Mouse (Mus musculus) liver, embryonic 14.5 days (tissue): ENCODE measurements at regions not wholly inside any gene's neighbourhood (a gene's known extent, or its start where the extent isn't known, plus 50 kb on each side); places are given as distances from the start of the nearest gene placed in this dataset.

Source experiments
- CTCF ChIP-seq: IDR thresholded peaks from 2 replicates; pipeline ENCODE4 v1.5.1; 2016; ENCODE audit warnings: antibody characterized with exemption, low read depth, control low read depth
- EP300 ChIP-seq: IDR thresholded peaks from 2 replicates; pipeline ENCODE4 v1.6.1; 2016; ENCODE audit warnings: antibody characterized with exemption, low read depth

DNA sequence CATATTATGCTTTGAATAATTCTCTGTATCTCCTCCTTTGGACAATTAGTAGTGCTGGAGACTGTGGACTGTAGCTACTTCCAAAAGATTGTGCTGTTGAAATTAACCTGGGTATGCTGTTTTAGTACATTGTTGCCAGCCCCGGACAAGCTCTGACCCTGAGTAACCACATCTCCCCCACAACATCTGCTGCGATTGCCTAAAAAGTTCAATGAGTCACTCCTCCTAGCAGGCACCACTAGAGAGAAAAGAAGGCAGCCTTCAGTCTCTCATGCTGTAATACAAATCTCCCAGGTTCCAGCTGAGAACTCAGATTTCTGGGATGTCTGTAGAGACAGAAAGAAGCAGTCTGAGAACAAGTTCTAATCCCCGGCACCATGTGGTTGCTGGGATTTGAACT, 150.2 kb upstream of the Zfhx3 start:
- TF ChIP-seq CTCF (no peak), EP300 (no peak)
